Mouse (Mus musculus): ENCODE data around the gene Slc35b2. TPM values are rescaled to one million over a fixed set of nuclear protein-coding genes. Genes with fewer than 3 reads are reported as not detected.

Slc35b2 gene
- polyA plus RNA-seq (2014; fragmentation: Illumina TruSeq; extraction: RNeasy Lipid Tissue Mini Kit (QIAGEN cat#74804); ENCODE audit: low read depth, low replicate concordance), result 2.5 TPM

GRCm38 (mm10) chr17:45563655-45564530 lies at the start of gene Slc35b2:
Gene Slc35b2, plus strand, starts transcription at chr17:45563874.

GRCm38 (mm10) chr17:45523263-45523662 lies 40.4 kb upstream of the Slc35b2 start, which contains the start of gene Tcte1:
Gene Tcte1, plus strand, starts transcription at chr17:45523434.

GRCm38 (mm10) chr17:45549617-45550181 lies 14.0 kb upstream of the Slc35b2 start, which contains the start of gene Tmem151b:
Gene Tmem151b, minus strand, starts transcription at chr17:45549677.

GRCm38 (mm10) chr17:45555452-45556106 lies 8.1 kb upstream of the Slc35b2 start, which contains the start of gene Nfkbie:
Gene Nfkbie, plus strand, starts transcription at chr17:45555703.

GRCm38 (mm10) chr17:45573087-45573779 lies 9.6 kb downstream of the Slc35b2 start, which contains the start of gene Hsp90ab1:
Gene Hsp90ab1, minus strand, starts transcription at chr17:45573271.

GRCm38 (mm10) chr17:45599446-45600242 lies 36.0 kb downstream of the Slc35b2 start, which contains the start of gene Slc29a1:
Gene Slc29a1, minus strand, starts transcription at chr17:45599606.

GRCm38 (mm10) chr17:45601877-45602304 lies 38.2 kb downstream of the Slc35b2 start, which contains the start of gene Mymx:
Gene Mymx, minus strand, starts transcription at chr17:45602102.

Other genes with a start within 250 kb of the Slc35b2 start
- gene Cdc5l, start 130.1 kb upstream of the Slc35b2 start, polyA plus RNA-seq (2014; fragmentation: Illumina TruSeq; extraction: RNeasy Lipid Tissue Mini Kit (QIAGEN cat#74804); ENCODE audit: low read depth, low replicate concordance), result 61.1 TPM
- gene Spats1, start 88.5 kb upstream of the Slc35b2 start, polyA plus RNA-seq (2014; fragmentation: Illumina TruSeq; extraction: RNeasy Lipid Tissue Mini Kit (QIAGEN cat#74804); ENCODE audit: low read depth, low replicate concordance), result 31.2 TPM
- gene Aars2, start 57.0 kb upstream of the Slc35b2 start, polyA plus RNA-seq (2014; fragmentation: Illumina TruSeq; extraction: RNeasy Lipid Tissue Mini Kit (QIAGEN cat#74804); ENCODE audit: low read depth, low replicate concordance), result 0.27 TPM
- 64.6 TPM for gene Tcte1, start 40.4 kb upstream of the Slc35b2 start, polyA plus RNA-seq (2014; fragmentation: Illumina TruSeq; extraction: RNeasy Lipid Tissue Mini Kit (QIAGEN cat#74804); ENCODE audit: low read depth, low replicate concordance)
- 0.06 TPM for gene Tmem151b, start 14.2 kb upstream of the Slc35b2 start, polyA plus RNA-seq (2014; fragmentation: Illumina TruSeq; extraction: RNeasy Lipid Tissue Mini Kit (QIAGEN cat#74804); ENCODE audit: low read depth, low replicate concordance)
- 0.46 TPM for gene Nfkbie, start 8.2 kb upstream of the Slc35b2 start, polyA plus RNA-seq (2014; fragmentation: Illumina TruSeq; extraction: RNeasy Lipid Tissue Mini Kit (QIAGEN cat#74804); ENCODE audit: low read depth, low replicate concordance)
- gene Hsp90ab1, start 9.4 kb downstream of the Slc35b2 start, polyA plus RNA-seq (2014; fragmentation: Illumina TruSeq; extraction: RNeasy Lipid Tissue Mini Kit (QIAGEN cat#74804); ENCODE audit: low read depth, low replicate concordance), result 429 TPM
- gene Slc29a1, start 35.7 kb downstream of the Slc35b2 start, polyA plus RNA-seq (2014; fragmentation: Illumina TruSeq; extraction: RNeasy Lipid Tissue Mini Kit (QIAGEN cat#74804); ENCODE audit: low read depth, low replicate concordance), result 13.7 TPM
- gene Mymx, start 38.2 kb downstream of the Slc35b2 start, polyA plus RNA-seq (2014; fragmentation: Illumina TruSeq; extraction: RNeasy Lipid Tissue Mini Kit (QIAGEN cat#74804); ENCODE audit: low read depth, low replicate concordance), result not detected
- 23.4 TPM for gene Capn11, start 95.5 kb downstream of the Slc35b2 start, polyA plus RNA-seq (2014; fragmentation: Illumina TruSeq; extraction: RNeasy Lipid Tissue Mini Kit (QIAGEN cat#74804); ENCODE audit: low read depth, low replicate concordance)
- gene Mrpl14, start 122.4 kb downstream of the Slc35b2 start, polyA plus RNA-seq (2014; fragmentation: Illumina TruSeq; extraction: RNeasy Lipid Tissue Mini Kit (QIAGEN cat#74804); ENCODE audit: low read depth, low replicate concordance), result not detected
- 0.27 TPM for gene Tmem63b, start 123.0 kb downstream of the Slc35b2 start, polyA plus RNA-seq (2014; fragmentation: Illumina TruSeq; extraction: RNeasy Lipid Tissue Mini Kit (QIAGEN cat#74804); ENCODE audit: low read depth, low replicate concordance)
- 0.73 TPM for gene 1600014C23Rik, start 170.0 kb downstream of the Slc35b2 start, polyA plus RNA-seq (2014; fragmentation: Illumina TruSeq; extraction: RNeasy Lipid Tissue Mini Kit (QIAGEN cat#74804); ENCODE audit: low read depth, low replicate concordance)

All from testis, adult 10 weeks (tissue).